Mouse (Mus musculus): ENCODE results near the gene Hoxc13. TPM values are rescaled to one million over a fixed set of nuclear protein-coding genes. Genes with fewer than 3 reads are reported as not detected.

Gene Hoxc13
- polyA plus RNA-seq, 1 experiment from 2014 or later, result not detected

GRCm38 (mm10) chr15:102955007-102955382 lies 34.1 kb downstream of the Hoxc13 start:
- H3K4me3 ChIP-seq (ENCODE audit: low read depth, low read length), result no peak overlapping the region
- WGBS, result under 1% methylated on average over 28 of the region's 28 CpGs
- H3K4me2 ChIP-seq (replicated peaks; ENCODE audit: low read depth, low read length), result no peak overlapping the region
- no peaks in the 10 kb centered on the region for H3K36me3 ChIP-seq (ENCODE audit: control insufficient read depth, insufficient read depth, low read length)
- H3K9me3 ChIP-seq (ENCODE audit: control insufficient read depth, low read depth, low read length), result no peaks in the 10 kb centered on the region
- ATAC-seq (ENCODE audit: insufficient number of reproducible peaks, insufficient read depth, low FRiP score, low read depth), result no peak
- no peaks in the 10 kb centered on the region for H3K4me1 ChIP-seq (ENCODE audit: control insufficient read depth, insufficient read depth, low read length)
- H3K27me3 ChIP-seq (ENCODE audit: control insufficient read depth, insufficient read depth, low read length), result peaks cover 70% of the 10 kb centered on the region
- H3K9ac ChIP-seq (replicated peaks; ENCODE audit: low read depth, low read length), result no peak overlapping the region
- H3K27ac ChIP-seq (ENCODE audit: low read length), result no peak overlapping the region

DNA sequence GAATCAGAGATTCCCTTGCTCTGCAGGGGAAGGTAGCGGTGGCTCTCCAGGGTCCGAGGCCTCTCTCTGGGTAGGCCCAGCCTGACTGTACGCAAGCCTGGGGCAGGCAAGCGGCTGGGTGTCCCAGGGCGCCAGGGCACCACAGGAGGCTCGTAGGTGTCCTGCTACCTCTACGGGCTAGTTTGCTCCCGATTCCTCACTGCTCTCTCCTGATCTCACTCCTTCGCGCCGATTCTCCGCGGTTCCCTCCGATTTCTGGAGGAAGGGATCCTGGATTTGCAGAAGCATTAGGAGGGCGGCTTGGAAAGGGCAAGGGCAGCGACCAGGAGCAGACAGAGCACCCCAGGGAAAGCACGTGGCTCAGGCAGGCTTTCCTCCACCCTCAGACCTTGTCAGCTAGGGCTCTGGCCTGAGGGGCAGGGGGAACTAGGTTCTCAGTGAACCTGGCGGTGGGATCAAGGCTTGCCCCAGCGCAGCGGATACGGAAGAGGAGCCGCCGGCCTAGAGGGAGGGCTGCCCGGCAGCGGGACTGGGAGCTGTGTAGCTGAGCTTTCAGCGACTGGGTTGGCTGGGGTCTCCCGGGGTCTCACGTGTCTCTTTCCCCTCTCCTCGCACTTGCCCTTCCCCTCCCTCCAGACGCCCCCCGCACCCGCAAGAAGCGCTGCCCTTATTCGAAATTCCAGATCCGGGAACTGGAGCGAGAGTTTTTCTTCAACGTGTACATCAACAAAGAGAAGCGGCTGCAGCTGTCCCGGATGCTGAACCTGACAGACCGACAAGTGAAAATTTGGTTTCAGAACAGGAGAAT lies 35.1 kb downstream of the Hoxc13 start:
- WGBS, result under 1% methylated on average over 40 of the region's 40 CpGs
- ATAC-seq (ENCODE audit: insufficient number of reproducible peaks, insufficient read depth, low FRiP score, low read depth), result no peak
- H3K4me3 ChIP-seq (ENCODE audit: low read depth, low read length), result no peak overlapping the region
- H3K27me3 ChIP-seq (ENCODE audit: control insufficient read depth, insufficient read depth, low read length), result peaks cover 72% of the 10 kb centered on the region
- no peaks in the 10 kb centered on the region for H3K36me3 ChIP-seq (ENCODE audit: control insufficient read depth, insufficient read depth, low read length)
- H3K4me2 ChIP-seq (replicated peaks; ENCODE audit: low read depth, low read length), result no peak overlapping the region
- H3K4me1 ChIP-seq (ENCODE audit: control insufficient read depth, insufficient read depth, low read length), result no peaks in the 10 kb centered on the region
- H3K9me3 ChIP-seq (ENCODE audit: control insufficient read depth, low read depth, low read length), result no peaks in the 10 kb centered on the region
- H3K27ac ChIP-seq (ENCODE audit: low read length), result no peak overlapping the region
- H3K9ac ChIP-seq (replicated peaks; ENCODE audit: low read depth, low read length), result no peak overlapping the region

GRCm38 (mm10) chr15:102956906-102957305 lies 36.0 kb downstream of the Hoxc13 start:
- WGBS, result 2% methylated on average over 12 of the region's 12 CpGs
- no peaks in the 10 kb centered on the region for H3K4me1 ChIP-seq (ENCODE audit: control insufficient read depth, insufficient read depth, low read length)
- ATAC-seq (ENCODE audit: insufficient number of reproducible peaks, insufficient read depth, low FRiP score, low read depth), result peak; percentile 37; the same call in 1 of the 2 replicates
- H3K4me2 ChIP-seq (replicated peaks; ENCODE audit: low read depth, low read length), result no peak overlapping the region
- peaks cover 73% of the 10 kb centered on the region for H3K27me3 ChIP-seq (ENCODE audit: control insufficient read depth, insufficient read depth, low read length)
- H3K4me3 ChIP-seq (ENCODE audit: low read depth, low read length), result no peak overlapping the region
- H3K36me3 ChIP-seq (ENCODE audit: control insufficient read depth, insufficient read depth, low read length), result no peaks in the 10 kb centered on the region
- H3K9me3 ChIP-seq (ENCODE audit: control insufficient read depth, low read depth, low read length), result no peaks in the 10 kb centered on the region
- H3K9ac ChIP-seq (replicated peaks; ENCODE audit: low read depth, low read length), result no peak overlapping the region
- no peak overlapping the region for H3K27ac ChIP-seq (ENCODE audit: low read length)

DNA sequence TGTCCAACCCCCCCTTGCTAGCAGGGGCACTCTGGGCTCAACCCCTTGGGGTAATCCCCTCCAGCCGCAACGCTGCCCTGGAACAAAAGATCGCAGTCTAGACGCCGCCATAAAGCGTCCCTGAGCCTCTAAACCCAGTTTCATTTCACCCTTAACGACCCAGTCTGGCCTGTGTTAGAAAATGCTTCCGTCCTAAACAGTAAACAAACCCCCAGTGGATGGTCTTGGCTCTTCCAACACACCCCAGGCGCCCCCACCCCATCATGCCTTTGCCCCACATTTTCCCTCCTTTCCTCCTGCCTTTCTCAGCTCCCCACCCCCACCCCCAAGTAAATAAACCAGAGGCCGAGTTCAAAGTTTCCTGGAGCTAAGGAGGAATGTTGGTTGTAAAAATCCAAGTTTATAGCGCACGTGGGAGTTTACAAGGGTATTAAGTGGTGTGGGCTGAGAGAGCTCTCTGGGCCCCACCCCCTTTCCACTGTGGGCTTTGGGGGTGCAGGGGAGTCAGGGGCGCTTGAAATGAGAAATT lies 38.8 kb downstream of the Hoxc13 start:
- 2% methylated on average over 13 of the region's 13 CpGs for WGBS
- no peak overlapping the region for H3K9ac ChIP-seq (replicated peaks; ENCODE audit: low read depth, low read length)

DNA sequence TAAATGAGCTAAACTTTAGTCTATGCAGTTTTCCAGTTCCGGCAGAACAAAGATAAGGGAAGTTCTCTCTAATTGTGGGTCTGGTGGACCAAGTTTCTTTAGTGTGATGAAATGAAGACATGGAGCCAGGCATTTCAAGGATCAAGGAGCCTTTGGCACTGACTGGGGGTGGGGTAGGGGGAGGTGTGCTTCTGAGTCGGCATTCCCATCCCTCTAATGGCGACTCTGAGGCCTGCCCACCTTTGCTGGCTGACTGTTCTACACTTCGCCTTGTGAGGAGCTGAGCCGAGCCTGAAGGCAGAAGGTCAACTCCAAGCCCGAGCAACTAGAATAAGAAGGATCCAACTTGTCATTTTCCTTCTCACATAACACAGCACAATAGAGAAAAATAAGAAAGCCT lies 40.8 kb downstream of the Hoxc13 start:
- no peak overlapping the region for H3K9ac ChIP-seq (replicated peaks; ENCODE audit: low read depth, low read length)
- no peaks in the 10 kb centered on the region for H3K36me3 ChIP-seq (ENCODE audit: control insufficient read depth, insufficient read depth, low read length)
- H3K4me1 ChIP-seq (ENCODE audit: control insufficient read depth, insufficient read depth, low read length), result no peaks in the 10 kb centered on the region; the same call in 1 of the 2 replicates
- no peak overlapping the region for H3K27ac ChIP-seq (ENCODE audit: low read length)
- 2% methylated on average over 6 of the region's 6 CpGs for WGBS
- no peak overlapping the region for H3K4me2 ChIP-seq (replicated peaks; ENCODE audit: low read depth, low read length)
- no peak for ATAC-seq (ENCODE audit: insufficient number of reproducible peaks, insufficient read depth, low FRiP score, low read depth)
- H3K9me3 ChIP-seq (ENCODE audit: control insufficient read depth, low read depth, low read length), result no peaks in the 10 kb centered on the region
- peaks cover 80% of the 10 kb centered on the region for H3K27me3 ChIP-seq (ENCODE audit: control insufficient read depth, insufficient read depth, low read length)
- no peak overlapping the region for H3K4me3 ChIP-seq (ENCODE audit: low read depth, low read length)

More for the DNA sequence above, 38.8 kb downstream of the Hoxc13 start:
- H3K9me3 ChIP-seq (ENCODE audit: control insufficient read depth, low read depth, low read length), result no peaks in the 10 kb centered on the region
- H3K36me3 ChIP-seq (ENCODE audit: control insufficient read depth, insufficient read depth, low read length), result no peaks in the 10 kb centered on the region
- H3K4me3 ChIP-seq (ENCODE audit: low read depth, low read length), result no peak overlapping the region
- no peak overlapping the region for H3K4me2 ChIP-seq (replicated peaks; ENCODE audit: low read depth, low read length)
- H3K27me3 ChIP-seq (ENCODE audit: control insufficient read depth, insufficient read depth, low read length), result peaks cover 70% of the 10 kb centered on the region
- ATAC-seq (ENCODE audit: insufficient number of reproducible peaks, insufficient read depth, low FRiP score, low read depth), result no peak
- H3K4me1 ChIP-seq (ENCODE audit: control insufficient read depth, insufficient read depth, low read length), result no peaks in the 10 kb centered on the region
- H3K27ac ChIP-seq (ENCODE audit: low read length), result no peak overlapping the region

DNA sequence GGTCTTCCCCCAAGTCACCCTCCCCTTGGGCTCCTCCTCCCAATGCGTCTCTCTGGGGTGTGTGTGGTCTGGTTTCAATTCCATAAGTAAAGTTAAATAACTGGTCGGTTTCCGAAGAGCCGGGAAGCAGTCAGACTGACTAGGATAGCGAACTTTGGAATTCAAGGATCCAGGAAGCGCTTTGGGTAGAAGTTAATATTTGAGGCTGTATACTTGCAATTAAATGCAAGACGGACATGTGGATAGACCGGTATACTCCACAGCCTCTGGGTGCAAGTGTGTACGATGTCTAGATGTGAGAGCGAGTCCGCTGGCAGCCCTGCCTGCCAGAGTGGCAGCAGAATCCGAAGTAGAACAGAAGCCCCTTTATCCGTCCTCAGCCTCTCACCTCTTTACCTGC lies 41.6 kb downstream of the Hoxc13 start:
- Histone ChIP-seq H3K36me3 (ENCODE audit: control insufficient read depth, insufficient read depth, low read length) (no peaks in the 10 kb centered on the region), H3K27ac (ENCODE audit: low read length) (no peak overlapping the region), H3K4me1 (ENCODE audit: control insufficient read depth, insufficient read depth, low read length) (no peaks in the 10 kb centered on the region; the same call in 1 of the 2 replicates), H3K4me2 (replicated peaks; ENCODE audit: low read depth, low read length) (no peak overlapping the region), H3K9ac (replicated peaks; ENCODE audit: low read depth, low read length) (no peak overlapping the region), H3K9me3 (ENCODE audit: control insufficient read depth, low read depth, low read length) (no peaks in the 10 kb centered on the region), H3K27me3 (ENCODE audit: control insufficient read depth, insufficient read depth, low read length) (peaks cover 80% of the 10 kb centered on the region), H3K4me3 (ENCODE audit: low read depth, low read length) (no peak overlapping the region)
- ATAC-seq (ENCODE audit: insufficient number of reproducible peaks, insufficient read depth, low FRiP score, low read depth), result no peak
- WGBS, result 2% methylated on average over 13 of the region's 13 CpGs

DNA sequence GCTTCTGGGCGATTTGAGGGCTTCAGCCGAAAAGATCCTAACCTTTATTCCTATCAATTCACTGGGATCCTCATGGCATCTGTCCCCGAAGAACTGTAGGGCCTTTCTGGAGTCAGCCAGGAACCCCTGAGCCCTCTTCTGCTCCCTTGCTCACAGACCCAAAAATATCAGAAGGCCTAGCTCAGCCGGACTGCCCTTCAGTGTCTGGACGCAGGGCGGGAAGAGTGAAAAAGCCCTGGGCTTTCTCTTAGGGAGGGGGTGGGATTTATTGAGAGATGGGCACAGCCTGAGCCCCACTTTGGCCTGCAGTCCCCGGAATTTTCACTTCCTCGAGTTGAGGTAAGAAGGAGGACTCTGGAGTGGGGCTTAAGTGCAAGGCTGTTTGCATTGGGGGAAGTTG lies 42.4 kb downstream of the Hoxc13 start:
- no peak overlapping the region for H3K4me2 ChIP-seq (replicated peaks; ENCODE audit: low read depth, low read length)
- no peaks in the 10 kb centered on the region for H3K9me3 ChIP-seq (ENCODE audit: control insufficient read depth, low read depth, low read length)
- no peak overlapping the region for H3K4me3 ChIP-seq (ENCODE audit: low read depth, low read length)
- H3K9ac ChIP-seq (replicated peaks; ENCODE audit: low read depth, low read length), result no peak overlapping the region
- peaks cover 78% of the 10 kb centered on the region for H3K27me3 ChIP-seq (ENCODE audit: control insufficient read depth, insufficient read depth, low read length)
- WGBS, result 3% methylated on average over 8 of the region's 8 CpGs
- no peak for ATAC-seq (ENCODE audit: insufficient number of reproducible peaks, insufficient read depth, low FRiP score, low read depth)
- no peak overlapping the region for H3K27ac ChIP-seq (ENCODE audit: low read length)
- no peaks in the 10 kb centered on the region for H3K36me3 ChIP-seq (ENCODE audit: control insufficient read depth, insufficient read depth, low read length)
- no peaks in the 10 kb centered on the region; the same call in 1 of the 2 replicates for H3K4me1 ChIP-seq (ENCODE audit: control insufficient read depth, insufficient read depth, low read length)

DNA sequence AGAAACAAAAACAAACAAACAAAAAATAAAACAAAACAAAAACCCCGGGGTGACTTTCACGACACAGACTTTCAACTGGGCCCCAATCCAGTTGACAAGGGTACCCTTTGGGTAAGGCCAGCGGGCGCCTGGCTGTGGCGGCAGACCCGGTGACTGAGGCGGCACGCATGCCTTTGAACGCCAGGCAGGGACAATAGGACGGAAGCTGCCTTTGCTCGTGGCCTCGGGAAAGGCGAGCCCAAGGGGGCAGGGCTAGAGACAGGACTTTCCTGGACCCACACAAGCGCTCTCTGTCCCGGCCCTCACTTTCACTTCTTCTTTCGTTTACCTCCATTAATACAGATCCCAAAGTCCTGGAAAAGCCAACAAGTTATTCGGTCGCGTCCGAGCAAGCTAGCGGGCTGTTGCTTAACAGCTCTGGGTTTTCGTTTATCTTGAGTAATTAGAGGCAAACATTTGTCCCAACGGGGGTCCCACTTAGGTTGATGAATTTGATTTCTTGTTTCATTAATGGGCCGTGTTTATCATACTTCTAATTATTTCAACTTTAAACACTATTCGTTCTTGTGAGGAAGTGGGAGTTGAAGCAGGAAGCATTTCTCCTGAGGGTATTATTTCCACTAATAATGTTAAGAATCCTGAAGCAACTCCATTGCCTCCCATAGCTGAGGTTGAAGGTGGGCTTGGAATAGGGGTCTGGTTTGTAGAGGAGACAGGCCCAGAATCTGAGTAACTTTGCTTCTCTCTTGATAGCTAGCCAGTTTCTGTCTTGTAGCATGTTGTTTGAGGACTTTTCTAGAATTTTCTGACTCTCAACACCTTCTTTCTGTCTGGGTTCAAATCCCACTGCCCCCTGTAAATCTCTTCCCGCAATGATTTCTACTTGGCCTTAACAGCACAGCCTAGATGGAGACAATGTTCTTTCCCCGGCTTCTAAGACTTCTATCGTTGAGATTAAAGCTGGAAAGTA lies 43.1 kb downstream of the Hoxc13 start:
- Histone ChIP-seq H3K27me3 (ENCODE audit: control insufficient read depth, insufficient read depth, low read length) (peaks cover 81% of the 10 kb centered on the region), H3K4me1 (ENCODE audit: control insufficient read depth, insufficient read depth, low read length) (no peaks in the 10 kb centered on the region; the same call in 1 of the 2 replicates), H3K9me3 (ENCODE audit: control insufficient read depth, low read depth, low read length) (no peaks in the 10 kb centered on the region), H3K9ac (replicated peaks; ENCODE audit: low read depth, low read length) (no peak overlapping the region), H3K27ac (ENCODE audit: low read length) (no peak overlapping the region), H3K36me3 (ENCODE audit: control insufficient read depth, insufficient read depth, low read length) (no peaks in the 10 kb centered on the region), H3K4me2 (replicated peaks; ENCODE audit: low read depth, low read length) (no peak overlapping the region), H3K4me3 (ENCODE audit: low read depth, low read length) (no peak overlapping the region)
- ATAC-seq (ENCODE audit: insufficient number of reproducible peaks, insufficient read depth, low FRiP score, low read depth), result no peak
- 2% methylated on average over 28 of the region's 28 CpGs for WGBS

Measured in stomach, embryonic 14.5 days (tissue).